Mouse (Mus musculus): ENCODE data around the gene Ptch1. TPM values are rescaled to one million over a fixed set of nuclear protein-coding genes. Genes with fewer than 3 reads are reported as not detected.

Gene Ptch1
- polyA plus RNA-seq, 1 experiment: 0.26 TPM

- H3K4me1 ChIP-seq (ENCODE audit: control insufficient read depth): no peaks in the 10 kb centered on the region
- no peak overlapping the region for H3K4me3 ChIP-seq (replicated peaks)
- peaks cover 100% of the 10 kb centered on the region for H3K36me3 ChIP-seq (ENCODE audit: control insufficient read depth)
- TF ChIP-seq TAL1 (IDR thresholded peaks at IDR 0.05; ENCODE audit: low read length) (no peak), GATA1 (IDR thresholded peaks at IDR 0.05; ENCODE audit: low read length) (no peak)
- no peaks in the 10 kb centered on the region for H3K9me3 ChIP-seq (ENCODE audit: control insufficient read depth, low read length)
- H3K27me3 ChIP-seq (ENCODE audit: control insufficient read depth): no peaks in the 10 kb centered on the region
Measured at GRCm38 (mm10) chr13:63529602-63530370, 43.6 kb downstream of the Ptch1 start.

DNA sequence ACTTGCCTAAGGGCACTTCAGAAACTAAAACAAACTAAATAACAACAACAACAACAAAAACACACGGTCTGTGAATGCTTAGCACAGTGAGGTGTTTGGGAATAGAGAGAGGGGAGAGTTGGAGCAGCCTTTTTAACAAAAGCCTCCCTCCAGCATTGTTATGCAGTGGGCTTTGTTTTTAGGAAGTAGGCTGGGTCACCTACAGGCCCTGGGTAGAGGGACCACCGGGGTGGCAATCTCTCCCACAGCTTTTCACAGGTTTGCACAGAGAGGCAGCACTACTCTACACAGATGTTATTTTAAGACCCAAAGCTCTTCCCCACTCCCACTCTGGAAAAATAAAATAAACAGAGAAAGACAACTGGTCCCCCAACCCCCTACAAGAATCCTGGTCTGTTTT lies 44.5 kb downstream of the Ptch1 start:
- Histone ChIP-seq H3K9me3 (ENCODE audit: control insufficient read depth, low read length) (no peaks in the 10 kb centered on the region), H3K36me3 (ENCODE audit: control insufficient read depth) (peaks cover 100% of the 10 kb centered on the region), H3K4me1 (ENCODE audit: control insufficient read depth) (no peaks in the 10 kb centered on the region), H3K4me3 (replicated peaks) (no peak overlapping the region), H3K27me3 (ENCODE audit: control insufficient read depth) (no peaks in the 10 kb centered on the region)
- no peak for TF ChIP-seq TAL1 (IDR thresholded peaks at IDR 0.05; ENCODE audit: low read length)
- TF ChIP-seq GATA1 (IDR thresholded peaks at IDR 0.05; ENCODE audit: low read length): no peak

DNA sequence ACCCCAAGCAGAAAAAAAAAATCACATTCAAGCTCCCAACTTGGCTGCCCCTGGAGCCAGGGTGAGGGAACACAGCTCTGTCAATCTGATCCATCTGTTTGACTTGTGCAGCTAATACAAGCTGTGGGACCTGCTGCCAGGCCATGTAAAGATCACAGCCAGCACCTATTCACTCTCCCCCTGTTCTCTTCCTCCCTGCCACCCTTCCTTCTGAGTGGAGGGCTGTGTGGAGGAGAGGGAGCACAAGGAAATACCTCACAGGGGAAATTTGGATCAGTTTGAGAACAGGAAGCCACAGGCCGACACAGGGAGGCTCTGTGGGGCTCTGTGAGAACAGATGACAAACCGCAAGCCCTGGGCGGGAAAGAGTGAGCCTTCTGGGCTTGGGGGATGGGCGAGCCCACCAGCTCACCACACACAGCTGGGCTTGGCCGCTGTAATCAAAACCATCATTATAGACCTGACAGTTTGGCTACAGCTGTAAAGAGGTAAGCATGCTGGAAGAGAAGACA lies 45.2 kb downstream of the Ptch1 start:
- Histone ChIP-seq H3K4me1 (ENCODE audit: control insufficient read depth) (no peaks in the 10 kb centered on the region), H3K27me3 (ENCODE audit: control insufficient read depth) (no peaks in the 10 kb centered on the region), H3K36me3 (ENCODE audit: control insufficient read depth) (peaks cover 98% of the 10 kb centered on the region), H3K4me3 (replicated peaks) (no peak overlapping the region), H3K9me3 (ENCODE audit: control insufficient read depth, low read length) (no peaks in the 10 kb centered on the region)
- TF ChIP-seq GATA1 (IDR thresholded peaks at IDR 0.05; ENCODE audit: low read length): no peak
- TF ChIP-seq TAL1 (IDR thresholded peaks at IDR 0.05; ENCODE audit: low read length): no peak

DNA sequence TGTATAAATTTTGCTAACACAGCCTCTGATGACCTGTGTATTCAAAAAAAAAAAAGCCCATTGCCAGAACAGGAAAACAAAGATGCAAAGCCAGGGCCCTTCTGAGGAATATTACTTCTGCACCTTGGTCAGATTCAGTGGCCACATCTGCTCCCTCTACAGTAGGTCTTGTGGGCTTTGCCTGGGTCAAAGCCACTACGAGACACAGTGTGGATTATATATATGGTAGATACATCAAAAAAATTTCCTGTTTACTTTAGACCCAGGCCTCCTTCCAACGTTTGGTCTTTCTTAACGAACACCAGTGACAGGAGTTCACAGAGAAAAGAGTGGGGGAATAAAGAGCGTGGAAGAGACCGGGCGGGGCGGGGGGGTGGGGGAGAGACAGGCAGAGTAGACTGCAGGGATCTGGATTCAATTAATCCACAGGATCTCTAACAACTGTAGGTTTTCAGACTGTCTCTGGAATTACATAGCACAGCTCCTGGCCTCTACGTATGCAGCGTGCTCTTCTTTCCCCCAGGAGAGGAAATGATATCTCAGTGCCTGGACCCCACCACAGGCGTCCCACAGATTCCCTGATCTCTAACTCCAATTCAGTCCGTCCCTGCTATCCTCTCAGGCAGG lies 47.7 kb downstream of the Ptch1 start:
- no peaks in the 10 kb centered on the region for H3K9me3 ChIP-seq (ENCODE audit: control insufficient read depth, low read length)
- no peak overlapping the region for H3K4me3 ChIP-seq (replicated peaks)
- TF ChIP-seq TAL1 (IDR thresholded peaks at IDR 0.05; ENCODE audit: low read length) (no peak), GATA1 (IDR thresholded peaks at IDR 0.05; ENCODE audit: low read length) (no peak)
- H3K27me3 ChIP-seq (ENCODE audit: control insufficient read depth): no peaks in the 10 kb centered on the region
- no peaks in the 10 kb centered on the region for H3K4me1 ChIP-seq (ENCODE audit: control insufficient read depth)
- H3K36me3 ChIP-seq (ENCODE audit: control insufficient read depth): peaks cover 96% of the 10 kb centered on the region

- Histone ChIP-seq H3K9me3 (ENCODE audit: control insufficient read depth, low read length) (no peaks in the 10 kb centered on the region), H3K4me1 (ENCODE audit: control insufficient read depth) (no peaks in the 10 kb centered on the region), H3K4me3 (replicated peaks) (no peak overlapping the region), H3K27me3 (ENCODE audit: control insufficient read depth) (no peaks in the 10 kb centered on the region), H3K36me3 (ENCODE audit: control insufficient read depth) (peaks cover 96% of the 10 kb centered on the region)
- TF ChIP-seq GATA1 (IDR thresholded peaks at IDR 0.05; ENCODE audit: low read length) (no peak), TAL1 (IDR thresholded peaks at IDR 0.05; ENCODE audit: low read length) (no peak)
Measured at GRCm38 (mm10) chr13:63524608-63525570, 48.5 kb downstream of the Ptch1 start.

GRCm38 (mm10) chr13:63524061-63524460 lies 49.3 kb downstream of the Ptch1 start:
- H3K4me1 ChIP-seq (ENCODE audit: control insufficient read depth): no peaks in the 10 kb centered on the region
- no peaks in the 10 kb centered on the region for H3K27me3 ChIP-seq (ENCODE audit: control insufficient read depth)
- TF ChIP-seq TAL1 (IDR thresholded peaks at IDR 0.05; ENCODE audit: low read length) (no peak), GATA1 (IDR thresholded peaks at IDR 0.05; ENCODE audit: low read length) (no peak)
- H3K36me3 ChIP-seq (ENCODE audit: control insufficient read depth): peaks cover 96% of the 10 kb centered on the region
- H3K9me3 ChIP-seq (ENCODE audit: control insufficient read depth, low read length): no peaks in the 10 kb centered on the region
- H3K4me3 ChIP-seq (replicated peaks): no peak overlapping the region

DNA sequence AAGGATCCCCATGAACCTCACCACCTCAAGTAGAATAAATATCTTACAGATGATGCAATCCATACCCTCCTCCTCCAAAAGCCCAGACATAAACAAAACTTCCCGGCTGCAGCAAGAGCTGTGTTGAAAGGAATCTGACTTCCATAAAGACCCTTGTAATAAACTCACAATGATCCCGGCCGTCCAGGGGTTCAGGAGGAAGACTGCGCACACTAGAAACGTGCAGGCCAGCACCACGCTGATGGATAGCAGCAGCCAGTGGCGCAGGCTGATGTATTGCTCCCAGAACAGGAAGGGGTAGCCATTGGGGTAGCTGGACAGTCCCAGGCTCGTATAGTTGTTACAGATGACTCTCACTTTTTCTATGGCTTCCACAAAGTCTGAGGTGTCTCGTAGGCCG lies 50.6 kb downstream of the Ptch1 start:
- H3K4me3 ChIP-seq (replicated peaks): no peak overlapping the region
- H3K27me3 ChIP-seq (ENCODE audit: control insufficient read depth): no peaks in the 10 kb centered on the region
- H3K36me3 ChIP-seq (ENCODE audit: control insufficient read depth): peaks cover 96% of the 10 kb centered on the region
- no peaks in the 10 kb centered on the region for H3K4me1 ChIP-seq (ENCODE audit: control insufficient read depth)
- no peaks in the 10 kb centered on the region for H3K9me3 ChIP-seq (ENCODE audit: control insufficient read depth, low read length)
- TF ChIP-seq TAL1 (IDR thresholded peaks at IDR 0.05; ENCODE audit: low read length): no peak
- TF ChIP-seq GATA1 (IDR thresholded peaks at IDR 0.05; ENCODE audit: low read length): no peak

GRCm38 (mm10) chr13:63520110-63520509 lies 53.3 kb downstream of the Ptch1 start:
- Histone ChIP-seq H3K36me3 (ENCODE audit: control insufficient read depth) (peaks cover 96% of the 10 kb centered on the region), H3K4me1 (ENCODE audit: control insufficient read depth) (no peaks in the 10 kb centered on the region)
- TF ChIP-seq TAL1 (IDR thresholded peaks at IDR 0.05; ENCODE audit: low read length) (no peak), GATA1 (IDR thresholded peaks at IDR 0.05; ENCODE audit: low read length) (no peak)

More at GRCm38 (mm10) chr13:63520110-63520509, 53.3 kb downstream of the Ptch1 start:
- Histone ChIP-seq H3K9me3 (ENCODE audit: control insufficient read depth, low read length) (no peaks in the 10 kb centered on the region), H3K4me3 (replicated peaks) (no peak overlapping the region), H3K27me3 (ENCODE audit: control insufficient read depth) (no peaks in the 10 kb centered on the region)

All from erythroblast, embryonic 14.5 days (primary cell).